Mouse (Mus musculus) myocyte (in vitro differentiated cells): ENCODE results near the gene Srrm3.

ENCODE experiments used
- CEBPB ChIP-seq: IDR thresholded peaks from 2 replicates; pipeline ENCODE4 v1.6.1; 2011; ENCODE audit warnings: mild to moderate bottlenecking, moderate library complexity; ENCODE audit not compliant: poor library complexity, insufficient read depth, severe bottlenecking
- POLR2A ChIP-seq: IDR thresholded peaks from one replicate; pipeline ENCODE4 v1.6.1; 2011; ENCODE audit warnings: low read depth, mild to moderate bottlenecking, control low read depth, moderate library complexity; ENCODE audit not compliant: insufficient read length
- REST ChIP-seq: IDR thresholded peaks from one replicate; pipeline ENCODE4 v1.6.1; 2011; ENCODE audit warnings: mild to moderate bottlenecking, control low read depth, moderate library complexity; ENCODE audit not compliant: insufficient read depth, insufficient read length

- TF ChIP-seq POLR2A = no peak
- TF ChIP-seq REST = no peak
- no peak for TF ChIP-seq CEBPB
Measured at GRCm38 (mm10) chr5:135910813-135911212, 104.1 kb downstream of the Srrm3 start.
